Mouse (Mus musculus): ENCODE results near the gene Cbx8. TPM values are rescaled to one million over a fixed set of nuclear protein-coding genes. Genes with fewer than 3 reads are reported as not detected.
A peak's percentile ranks its signal among the peaks of the same experiment; 100 is the strongest.

The Cbx8 gene
- polyA plus RNA-seq, 1 experiment from 2014 or later = 3.1 TPM

DNA sequence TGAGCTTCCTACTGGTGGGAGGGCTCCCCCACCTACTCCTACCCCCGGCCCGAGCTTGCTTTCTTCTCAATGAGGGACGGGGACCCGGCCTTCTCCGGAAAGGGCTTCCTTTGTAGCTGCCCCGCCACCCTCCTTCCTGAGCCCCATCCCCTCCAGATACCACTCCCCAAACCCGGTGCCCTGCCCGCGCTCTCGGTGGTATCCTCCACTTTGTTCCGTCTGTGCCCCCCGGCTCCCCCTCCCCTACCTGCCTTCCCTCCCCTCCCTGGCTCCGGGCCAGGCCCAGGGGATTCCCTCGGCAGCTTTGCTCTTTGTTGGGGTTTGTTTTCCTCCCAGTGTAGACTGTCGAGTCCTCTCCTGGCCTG, 17.2 kb downstream of the Cbx8 start:
- H3K4me3 ChIP-seq (ENCODE audit: low read depth, low read length) = peak overlapping the region; percentile 69
- ATAC-seq (ENCODE audit: low read depth) = no peak
- H3K27me3 ChIP-seq (ENCODE audit: control insufficient read depth, insufficient read depth, low read depth, low read length) = peaks cover 40% of the 10 kb centered on the region
- H3K4me1 ChIP-seq (ENCODE audit: control insufficient read depth, low read depth, low read length) = peaks cover 6% of the 10 kb centered on the region
- no peak overlapping the region for H3K27ac ChIP-seq (ENCODE audit: low read length)
- H3K9ac ChIP-seq (ENCODE audit: low read depth, low read length) = peak overlapping the region; percentile 55; the same call in 1 of the 2 replicates
- peak overlapping the region; percentile 71 for H3K4me2 ChIP-seq (ENCODE audit: low read depth, low read length)
- no peaks in the 10 kb centered on the region; the same call in 1 of the 2 replicates for H3K36me3 ChIP-seq (ENCODE audit: control insufficient read depth, insufficient read depth)
- WGBS (ENCODE audit: insufficient replicate concordance) = 2% methylated on average over 14 of the region's 15 CpGs
- no peaks in the 10 kb centered on the region for H3K9me3 ChIP-seq (replicated peaks; ENCODE audit: control insufficient read depth, low read length)

- peak within 1 kb of the TSS; percentile 69 for H3K4me3 ChIP-seq (ENCODE audit: low read depth, low read length)
- H3K4me1 ChIP-seq (ENCODE audit: control insufficient read depth, low read depth, low read length) = peaks cover 6% of the 10 kb centered on the region
- H3K9me3 ChIP-seq (replicated peaks; ENCODE audit: control insufficient read depth, low read length) = no peaks in the 10 kb centered on the region
- H3K36me3 ChIP-seq (ENCODE audit: control insufficient read depth, insufficient read depth) = no peaks in the 10 kb centered on the region; the same call in 1 of the 2 replicates
- WGBS (ENCODE audit: insufficient replicate concordance) = under 1% methylated on average over 96 of the region's 99 CpGs
- peak within 1 kb of the TSS; percentile 71 for H3K4me2 ChIP-seq (ENCODE audit: low read depth, low read length)
- peaks cover 42% of the 10 kb centered on the region for H3K27me3 ChIP-seq (ENCODE audit: control insufficient read depth, insufficient read depth, low read depth, low read length)
- peak; percentile 86 for ATAC-seq (ENCODE audit: low read depth)
- 0 out of 2 replicates have a peak within 1 kb of the TSS, but pooled peaks have one; percentile 39 for H3K27ac ChIP-seq (ENCODE audit: low read length)
- peak within 1 kb of the TSS; percentile 55 for H3K9ac ChIP-seq (ENCODE audit: low read depth, low read length)
These were observed 17.7 kb downstream of the Cbx8 start, which contains the start of gene Cbx2 for GRCm38 (mm10) chr11:119022895-119023615. Gene Cbx2 (plus strand): TSS chr11:119022962.

GRCm38 (mm10) chr11:119022068-119022894, 18.5 kb downstream of the Cbx8 start:
- peak overlapping the region; percentile 71 for H3K4me2 ChIP-seq (ENCODE audit: low read depth, low read length)
- H3K4me3 ChIP-seq (ENCODE audit: low read depth, low read length) = peak overlapping the region; percentile 69
- WGBS (ENCODE audit: insufficient replicate concordance) = 6% methylated on average over 42 of the region's 42 CpGs
- no peaks in the 10 kb centered on the region for H3K9me3 ChIP-seq (replicated peaks; ENCODE audit: control insufficient read depth, low read length)
- H3K4me1 ChIP-seq (ENCODE audit: control insufficient read depth, low read depth, low read length) = peaks cover 6% of the 10 kb centered on the region
- H3K36me3 ChIP-seq (ENCODE audit: control insufficient read depth, insufficient read depth) = no peaks in the 10 kb centered on the region
- H3K27ac ChIP-seq (ENCODE audit: low read length) = no peak overlapping the region
- H3K9ac ChIP-seq (ENCODE audit: low read depth, low read length) = peak overlapping the region; percentile 25; the same call in 1 of the 2 replicates
- peaks cover 42% of the 10 kb centered on the region for H3K27me3 ChIP-seq (ENCODE audit: control insufficient read depth, insufficient read depth, low read depth, low read length)
- ATAC-seq (ENCODE audit: low read depth) = no peak

- Histone ChIP-seq H3K4me2 (ENCODE audit: low read depth, low read length) (no peak overlapping the region), H3K36me3 (ENCODE audit: control insufficient read depth, insufficient read depth) (no peaks in the 10 kb centered on the region), H3K4me3 (ENCODE audit: low read depth, low read length) (no peak overlapping the region), H3K9ac (ENCODE audit: low read depth, low read length) (no peak overlapping the region), H3K27me3 (ENCODE audit: control insufficient read depth, insufficient read depth, low read depth, low read length) (peaks cover 42% of the 10 kb centered on the region), H3K4me1 (ENCODE audit: control insufficient read depth, low read depth, low read length) (peaks cover 6% of the 10 kb centered on the region), H3K9me3 (replicated peaks; ENCODE audit: control insufficient read depth, low read length) (no peaks in the 10 kb centered on the region), H3K27ac (ENCODE audit: low read length) (no peak overlapping the region)
- ATAC-seq (ENCODE audit: low read depth) = no peak
- WGBS (ENCODE audit: insufficient replicate concordance) = 58% methylated on average over 7 of the region's 7 CpGs
These were observed 19.6 kb downstream of the Cbx8 start for GRCm38 (mm10) chr11:119021180-119021579.

DNA sequence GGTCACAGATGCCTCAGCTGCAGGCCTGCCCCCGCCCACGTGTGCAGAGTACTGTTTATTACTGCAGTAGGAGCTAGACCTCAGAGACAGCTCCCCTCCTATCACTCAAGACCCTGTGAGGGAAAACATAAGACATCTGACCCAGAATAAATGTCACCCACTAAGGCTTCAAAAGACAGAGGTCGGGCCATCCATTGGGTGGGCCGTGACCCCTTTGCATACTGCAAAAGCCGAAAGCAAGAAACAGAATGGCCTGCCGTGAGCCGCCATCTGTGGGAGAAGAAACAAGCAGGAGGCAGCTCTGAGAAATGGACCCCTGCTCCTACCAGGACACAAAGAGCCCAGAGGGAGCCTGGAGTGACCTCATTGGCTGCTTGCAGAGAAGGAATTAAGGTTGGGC, 23.3 kb downstream of the Cbx8 start:
- 78% methylated on average over 7 of the region's 7 CpGs for WGBS (ENCODE audit: insufficient replicate concordance)
- Histone ChIP-seq H3K4me2 (ENCODE audit: low read depth, low read length) (no peak overlapping the region), H3K4me1 (ENCODE audit: control insufficient read depth, low read depth, low read length) (peaks cover 2% of the 10 kb centered on the region; the same call in 1 of the 2 replicates), H3K4me3 (ENCODE audit: low read depth, low read length) (no peak overlapping the region), H3K9ac (ENCODE audit: low read depth, low read length) (no peak overlapping the region), H3K27ac (ENCODE audit: low read length) (no peak overlapping the region), H3K36me3 (ENCODE audit: control insufficient read depth, insufficient read depth) (no peaks in the 10 kb centered on the region), H3K9me3 (replicated peaks; ENCODE audit: control insufficient read depth, low read length) (no peaks in the 10 kb centered on the region), H3K27me3 (ENCODE audit: control insufficient read depth, insufficient read depth, low read depth, low read length) (peaks cover 33% of the 10 kb centered on the region)
- no peak for ATAC-seq (ENCODE audit: low read depth)

DNA sequence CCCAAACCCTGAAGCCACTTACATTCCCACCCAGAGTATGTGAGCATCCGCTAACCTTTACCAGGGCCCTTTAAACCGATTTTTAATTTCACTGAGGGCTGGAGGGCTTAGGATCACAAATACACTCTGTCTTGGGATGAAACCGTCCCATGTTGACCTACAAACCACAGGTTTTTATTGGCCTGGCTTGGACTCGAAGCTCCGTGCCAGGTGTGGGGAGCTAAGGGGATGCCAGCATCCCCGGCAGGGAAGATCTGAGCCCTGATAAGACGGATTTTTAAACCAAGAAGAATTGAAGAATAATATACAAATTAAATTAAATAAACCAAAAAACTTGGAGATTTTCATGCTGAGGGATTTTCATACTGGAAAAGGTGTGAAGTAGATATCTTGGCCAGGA, 26.3 kb downstream of the Cbx8 start:
- Histone ChIP-seq H3K9ac (ENCODE audit: low read depth, low read length) (no peak overlapping the region), H3K27me3 (ENCODE audit: control insufficient read depth, insufficient read depth, low read depth, low read length) (peaks cover 5% of the 10 kb centered on the region), H3K36me3 (ENCODE audit: control insufficient read depth, insufficient read depth) (no peaks in the 10 kb centered on the region), H3K4me2 (ENCODE audit: low read depth, low read length) (no peak overlapping the region), H3K4me1 (ENCODE audit: control insufficient read depth, low read depth, low read length) (no peaks in the 10 kb centered on the region), H3K9me3 (replicated peaks; ENCODE audit: control insufficient read depth, low read length) (no peaks in the 10 kb centered on the region), H3K27ac (ENCODE audit: low read length) (no peak overlapping the region), H3K4me3 (ENCODE audit: low read depth, low read length) (no peak overlapping the region)
- ATAC-seq (ENCODE audit: low read depth) = no peak
- WGBS (ENCODE audit: insufficient replicate concordance) = 64% methylated on average over 7 of the region's 7 CpGs

- H3K36me3 ChIP-seq (ENCODE audit: control insufficient read depth, insufficient read depth) = no peaks in the 10 kb centered on the region
- no peaks in the 10 kb centered on the region for H3K4me1 ChIP-seq (ENCODE audit: control insufficient read depth, low read depth, low read length)
- H3K9ac ChIP-seq (ENCODE audit: low read depth, low read length) = no peak overlapping the region; the same call in 1 of the 2 replicates
- H3K27ac ChIP-seq (ENCODE audit: low read length) = no peak overlapping the region
- H3K9me3 ChIP-seq (replicated peaks; ENCODE audit: control insufficient read depth, low read length) = no peaks in the 10 kb centered on the region
- peak overlapping the region; percentile 43 for H3K4me3 ChIP-seq (ENCODE audit: low read depth, low read length)
- peak overlapping the region; percentile 44 for H3K4me2 ChIP-seq (ENCODE audit: low read depth, low read length)
- peak; percentile 66 for ATAC-seq (ENCODE audit: low read depth)
- WGBS (ENCODE audit: insufficient replicate concordance) = 29% methylated on average over 21 of the region's 21 CpGs
- no peaks in the 10 kb centered on the region for H3K27me3 ChIP-seq (ENCODE audit: control insufficient read depth, insufficient read depth, low read depth, low read length)
These were observed 33.0 kb downstream of the Cbx8 start for GRCm38 (mm10) chr11:119007461-119008456.

DNA sequence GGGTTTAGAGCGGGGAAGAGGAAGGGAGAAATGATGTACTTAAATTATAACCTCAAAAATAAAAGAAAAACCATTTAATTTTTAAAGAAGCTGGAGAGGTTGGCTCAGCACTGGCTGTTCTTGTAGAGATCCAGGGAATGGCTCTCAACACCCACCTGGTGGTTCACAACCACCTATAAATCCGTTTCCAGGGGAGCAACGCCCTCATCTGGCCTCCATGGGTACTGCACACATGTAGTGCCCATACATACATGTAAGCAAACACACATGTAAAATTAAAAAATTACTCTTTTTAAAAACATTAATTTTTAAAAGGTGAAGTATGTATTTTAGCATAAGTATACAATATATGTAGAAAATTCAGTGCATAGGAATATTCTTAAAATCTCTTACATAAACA, 34.3 kb downstream of the Cbx8 start:
- H3K36me3 ChIP-seq (ENCODE audit: control insufficient read depth, insufficient read depth) = no peaks in the 10 kb centered on the region
- H3K4me3 ChIP-seq (ENCODE audit: low read depth, low read length) = no peak overlapping the region
- ATAC-seq (ENCODE audit: low read depth) = no peak
- H3K9me3 ChIP-seq (replicated peaks; ENCODE audit: control insufficient read depth, low read length) = no peaks in the 10 kb centered on the region
- no peak overlapping the region for H3K4me2 ChIP-seq (ENCODE audit: low read depth, low read length)
- H3K4me1 ChIP-seq (ENCODE audit: control insufficient read depth, low read depth, low read length) = no peaks in the 10 kb centered on the region
- no peak overlapping the region for H3K27ac ChIP-seq (ENCODE audit: low read length)
- no peak overlapping the region for H3K9ac ChIP-seq (ENCODE audit: low read depth, low read length)
- no peaks in the 10 kb centered on the region for H3K27me3 ChIP-seq (ENCODE audit: control insufficient read depth, insufficient read depth, low read depth, low read length)
- 25% methylated on average over 3 of the region's 3 CpGs for WGBS (ENCODE audit: insufficient replicate concordance)
